Mouse (Mus musculus) adrenal gland, adult 18-20 months (tissue): Measurements from ENCODE around the gene Samd4. TPM values are rescaled to one million over a fixed set of nuclear protein-coding genes. Genes with fewer than 3 reads are reported as not detected.

ENCODE experiments used
- DNase-seq, 2 experiments: peaks; one replicate each; pipeline ENCODE4 v3.0.0; 2021 to 2022; ENCODE audit warnings: low spot score in 2 of 2
- total RNA-seq, 2 experiments: library from RNA; stranded (reverse); gene quantifications; 1 replicate in 1 of 2; 2 replicates in 1 of 2; pipeline ENCODE4 v1.2.3; 2021

Gene Samd4
- total RNA-seq, 2 experiments from 2014 or later: 18.5 to 22.4 TPM

DNA sequence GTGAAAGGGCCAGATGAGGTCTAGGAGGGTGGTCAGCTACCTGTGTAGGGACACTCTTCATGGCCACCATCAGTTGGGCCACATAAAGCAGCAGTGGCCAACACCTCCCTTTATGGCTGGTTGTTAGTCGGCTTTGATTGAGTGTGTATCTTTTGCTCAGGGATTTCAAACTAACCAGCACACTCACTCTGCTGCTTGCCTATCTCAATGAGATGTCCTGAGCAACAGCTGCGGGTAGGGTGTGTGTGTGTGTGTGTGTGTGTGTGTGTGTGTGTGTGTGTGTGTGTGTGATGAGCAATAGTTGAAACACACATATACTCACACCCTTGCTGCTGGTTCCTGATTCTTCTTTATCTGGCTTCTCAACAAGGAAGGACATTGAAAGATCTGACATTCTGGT, 69.6 kb downstream of the Samd4 start:
- DNase-seq: no peak

DNA sequence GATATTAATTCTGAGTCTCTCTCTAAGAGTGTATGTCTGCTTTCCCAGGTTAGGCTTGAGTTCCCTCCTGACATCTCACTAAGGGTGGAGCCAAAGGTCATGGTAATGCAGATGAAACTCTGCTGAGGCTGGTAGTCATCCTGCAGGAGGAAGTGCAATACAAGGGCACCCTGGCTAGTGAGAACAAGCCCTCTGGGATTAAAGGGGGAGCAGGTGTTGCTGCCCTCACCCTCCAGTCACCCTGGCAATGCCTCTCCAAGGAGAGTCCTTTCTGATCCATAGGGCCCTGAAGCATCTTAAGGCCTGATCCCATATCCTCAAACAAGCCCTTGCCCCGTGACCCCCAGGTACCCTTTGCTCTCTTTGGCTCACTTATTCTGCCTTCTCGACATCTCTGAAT, 72.5 kb downstream of the Samd4 start:
- DNase-seq: no peak

DNA sequence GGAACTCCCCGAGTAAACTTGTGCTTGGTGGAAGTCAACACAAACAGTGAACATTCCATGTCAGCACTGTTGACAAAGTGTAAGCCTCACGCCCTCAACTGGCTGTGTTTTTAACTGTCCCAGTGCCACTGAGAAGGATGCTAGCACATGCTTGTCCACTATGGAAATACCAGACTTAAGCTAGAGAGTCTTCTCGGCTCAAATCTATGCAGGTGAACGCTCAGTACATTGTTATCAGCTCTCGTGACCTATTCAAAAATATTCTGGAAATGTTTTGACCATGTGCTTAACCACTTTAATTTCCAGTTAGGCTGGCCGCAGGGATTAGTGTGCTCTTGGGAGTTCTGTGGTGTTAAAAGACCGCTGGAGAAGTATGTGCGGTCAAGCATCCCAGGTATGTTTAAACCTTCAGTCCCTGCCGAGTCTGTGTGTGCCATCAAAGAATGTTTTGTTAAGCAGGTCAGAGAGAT, 73.0 kb downstream of the Samd4 start:
- no peak for DNase-seq

DNA sequence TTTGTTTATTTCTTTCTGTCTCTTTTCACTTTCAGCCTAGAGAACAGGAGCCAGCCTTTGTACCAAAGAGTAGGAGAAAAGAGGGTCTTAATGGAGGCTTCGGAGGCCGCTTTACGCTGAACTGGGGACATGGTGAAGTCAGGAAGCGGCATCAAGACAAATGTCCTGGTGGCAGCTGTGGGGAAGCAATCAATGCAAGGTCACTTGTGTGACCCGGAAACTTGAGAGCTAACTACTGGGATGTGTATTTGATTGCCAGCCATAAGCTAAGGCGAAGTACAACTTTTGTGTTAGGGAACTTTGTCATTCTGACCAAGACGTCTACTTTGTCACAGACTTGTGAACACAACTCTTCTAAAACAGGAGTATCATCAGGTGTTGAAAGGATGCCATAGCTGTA, 73.5 kb downstream of the Samd4 start:
- no peak for DNase-seq

DNA sequence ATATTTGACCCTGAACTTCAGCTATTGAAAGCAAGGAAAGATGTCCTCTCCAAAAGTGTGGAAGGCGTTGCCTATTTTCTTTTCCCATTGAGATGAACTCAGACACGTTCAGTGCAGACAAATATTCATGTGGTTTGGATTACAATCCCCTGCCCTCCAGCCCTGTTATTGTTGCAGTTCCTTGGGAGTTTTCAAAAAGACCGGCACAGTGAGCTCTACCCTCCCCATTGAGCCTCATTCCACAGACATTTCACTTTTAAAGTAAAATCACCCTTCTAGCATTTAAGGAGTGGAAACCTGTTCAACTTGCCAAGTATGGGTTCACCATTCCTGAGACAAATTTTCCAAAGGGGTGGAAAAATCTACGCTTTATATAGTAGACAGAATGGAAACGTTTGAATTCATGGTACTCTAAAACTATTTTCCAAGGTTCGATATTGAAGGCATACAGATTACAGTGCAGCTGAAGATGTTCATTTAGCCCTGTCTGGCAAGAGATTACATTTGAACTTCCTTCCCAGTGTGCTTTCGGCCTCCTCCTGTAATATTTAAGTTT, 76.6 kb downstream of the Samd4 start:
- DNase-seq: no peak

DNA sequence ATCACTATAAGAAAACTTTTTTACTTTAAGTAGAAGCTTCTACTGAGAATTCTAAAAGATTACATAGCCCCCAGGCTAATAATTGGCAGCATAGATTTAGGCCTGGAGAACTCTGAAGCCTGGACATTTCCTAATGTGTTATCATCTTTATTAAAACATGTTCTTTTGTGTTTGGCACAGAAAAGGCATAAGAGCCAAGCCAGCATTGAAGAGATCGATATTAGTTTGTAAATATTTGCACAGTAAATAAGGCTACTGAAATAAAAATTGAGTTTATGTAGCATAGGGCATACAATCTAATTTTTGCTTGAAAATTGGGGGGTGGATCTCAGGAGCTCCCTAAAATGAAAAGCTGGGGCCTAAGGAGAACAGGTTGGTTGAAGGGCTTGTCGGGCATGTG, 77.2 kb downstream of the Samd4 start:
- no peak for DNase-seq

DNA sequence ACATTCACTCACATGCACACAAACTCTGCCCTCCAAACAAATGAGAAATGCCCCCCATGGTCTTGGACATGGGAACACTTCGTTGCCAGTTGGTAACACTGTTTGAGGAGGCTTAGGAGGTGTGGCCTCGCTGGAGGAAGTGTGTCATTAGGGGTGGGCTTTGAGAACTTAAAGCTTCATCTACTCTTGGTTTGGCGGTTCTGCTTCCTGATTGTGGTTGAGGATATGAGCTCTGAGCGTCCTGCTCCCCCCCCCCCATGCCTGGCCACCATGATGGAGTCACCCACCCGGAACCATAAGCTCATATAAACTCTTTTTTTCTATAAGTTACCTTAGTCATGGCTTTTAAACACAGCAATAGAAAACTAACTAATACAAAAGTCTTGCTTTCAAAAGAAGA, 80.2 kb downstream of the Samd4 start:
- no peak for DNase-seq

DNA sequence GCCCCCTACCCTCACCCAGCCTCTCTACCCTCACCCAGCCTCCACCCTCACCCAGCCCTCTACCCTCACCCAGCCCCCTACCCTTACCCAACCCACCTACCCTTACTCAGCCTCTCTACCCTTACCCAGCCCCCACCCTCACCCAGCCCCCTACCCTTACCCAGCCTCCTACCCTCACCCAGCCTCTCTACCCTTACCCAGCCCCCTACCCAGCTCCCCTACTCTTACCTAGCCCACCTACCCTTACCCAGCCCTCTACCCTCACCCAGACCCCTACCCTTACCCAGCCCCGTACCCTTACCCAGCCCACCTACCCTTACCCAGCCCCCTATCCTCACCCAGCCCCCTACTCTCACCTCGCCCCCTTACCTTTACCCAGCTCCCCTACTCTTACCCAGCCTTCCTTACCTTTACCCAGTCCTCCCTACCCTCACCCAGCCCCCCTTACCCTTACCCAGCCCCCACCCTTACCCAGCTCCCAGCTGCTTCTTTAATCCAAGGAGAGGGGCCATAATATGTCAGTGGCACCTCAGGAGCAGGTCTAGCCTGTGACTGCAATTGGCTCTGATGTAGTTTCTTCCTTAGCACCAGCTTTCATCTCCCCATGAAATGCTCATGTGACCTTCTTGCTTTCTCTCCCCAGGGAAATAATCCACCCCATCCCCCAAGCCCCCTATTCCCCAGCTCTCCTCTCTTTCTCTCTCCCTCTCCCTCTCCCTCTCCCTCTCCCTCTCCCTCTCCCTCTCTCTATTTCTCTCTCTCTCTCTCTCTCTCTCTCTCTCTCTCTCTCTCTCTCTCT, 81.6 kb downstream of the Samd4 start:
- no peak for DNase-seq

DNA sequence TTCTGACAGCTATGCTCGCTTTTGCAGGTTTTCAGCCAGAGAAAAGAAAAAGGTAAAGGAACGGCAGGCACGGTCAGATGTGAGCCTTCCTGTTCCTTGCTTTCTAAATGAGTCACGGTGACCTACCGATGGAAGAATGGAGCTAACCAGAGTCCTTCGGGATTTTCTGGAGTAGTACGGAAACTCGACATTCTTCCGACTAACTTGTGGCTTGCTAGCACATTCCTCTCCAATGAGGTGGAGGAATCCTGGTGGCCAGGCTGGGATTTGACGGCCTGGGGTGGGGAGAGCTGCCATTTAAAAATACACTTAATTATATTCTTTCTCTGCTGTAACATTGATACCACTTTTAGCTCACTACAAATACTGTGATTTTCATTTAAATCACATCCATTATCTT, 83.6 kb downstream of the Samd4 start:
- no peak for DNase-seq

DNA sequence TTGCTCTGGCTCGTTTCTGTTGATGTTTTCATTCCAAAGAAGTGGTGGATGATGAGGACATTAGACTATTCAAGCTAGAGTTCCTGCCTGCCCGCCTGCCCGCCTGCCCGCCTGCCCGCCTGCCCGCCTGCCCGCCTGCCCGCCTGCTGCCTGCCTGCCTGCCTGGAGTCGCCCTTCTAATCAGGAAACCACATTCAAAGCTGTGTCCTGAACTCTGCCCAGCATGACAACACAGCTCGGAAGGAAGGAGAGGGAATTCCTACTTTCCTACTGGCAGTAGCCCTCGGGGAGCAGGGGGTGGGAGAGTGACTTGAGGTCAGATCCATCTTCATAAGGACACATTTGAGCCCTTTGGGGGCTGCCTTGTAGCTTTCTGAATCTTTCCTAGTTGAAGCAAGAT, 85.4 kb downstream of the Samd4 start:
- no peak for DNase-seq

DNA sequence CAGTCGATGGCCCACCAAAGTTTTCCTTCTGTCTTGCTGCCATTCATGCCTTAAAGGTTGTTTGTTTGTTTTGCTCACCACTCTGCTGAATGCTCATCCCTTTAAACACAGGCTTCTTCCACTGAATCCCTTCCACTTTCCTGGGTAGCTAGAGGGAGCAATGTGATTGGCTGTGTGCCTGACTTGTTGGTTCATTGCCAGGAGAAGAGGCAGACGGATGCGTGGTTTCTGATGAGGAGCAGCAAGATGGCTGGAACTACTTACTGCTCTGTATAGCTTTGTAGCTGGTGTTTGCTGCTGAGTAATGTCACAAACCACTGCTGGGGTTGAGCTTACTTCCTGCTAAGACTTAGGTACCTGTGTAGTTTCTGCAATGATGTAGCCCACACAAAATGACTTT, 88.0 kb downstream of the Samd4 start:
- DNase-seq: peak in 1 of 2 experiments; percentile 35

DNA sequence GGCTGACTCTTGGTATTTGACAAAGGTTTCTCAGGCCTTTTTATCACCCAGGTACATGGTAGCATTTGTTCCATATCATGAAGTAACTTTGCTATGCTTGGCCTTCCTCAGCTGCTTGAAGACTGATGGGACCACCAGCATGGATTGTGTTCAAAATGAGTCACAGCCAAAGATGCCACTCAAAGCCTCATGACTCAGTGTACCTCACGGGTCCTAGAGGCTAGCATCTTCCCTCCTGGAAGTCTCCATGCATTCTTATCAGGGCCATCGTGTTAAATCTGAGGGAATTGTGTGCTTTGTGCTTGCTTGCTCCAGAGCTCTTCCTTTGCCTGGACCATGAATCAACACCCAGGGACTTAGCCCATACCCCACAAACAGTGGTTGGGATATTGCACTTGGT, 89.1 kb downstream of the Samd4 start:
- DNase-seq: no peak

DNA sequence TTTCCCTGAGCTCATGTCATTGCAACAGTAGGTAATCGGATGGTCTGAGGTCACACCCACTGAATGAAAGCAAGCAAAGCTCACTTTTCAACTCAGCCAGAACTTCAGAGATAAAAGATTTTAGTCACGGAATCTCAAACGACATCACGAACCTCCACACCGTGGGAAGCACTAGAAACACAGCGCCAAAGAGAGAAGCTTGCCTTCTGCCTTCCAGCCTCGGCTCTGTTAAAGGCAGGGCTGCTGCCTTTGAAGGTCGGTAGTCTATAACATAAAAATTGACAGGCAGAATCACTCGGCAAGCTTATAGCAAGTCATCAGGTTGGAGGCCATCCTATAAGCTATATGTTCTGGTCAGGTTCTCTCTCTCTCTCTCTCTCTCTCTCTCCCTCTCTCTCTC, 92.2 kb downstream of the Samd4 start:
- no peak for DNase-seq

DNA sequence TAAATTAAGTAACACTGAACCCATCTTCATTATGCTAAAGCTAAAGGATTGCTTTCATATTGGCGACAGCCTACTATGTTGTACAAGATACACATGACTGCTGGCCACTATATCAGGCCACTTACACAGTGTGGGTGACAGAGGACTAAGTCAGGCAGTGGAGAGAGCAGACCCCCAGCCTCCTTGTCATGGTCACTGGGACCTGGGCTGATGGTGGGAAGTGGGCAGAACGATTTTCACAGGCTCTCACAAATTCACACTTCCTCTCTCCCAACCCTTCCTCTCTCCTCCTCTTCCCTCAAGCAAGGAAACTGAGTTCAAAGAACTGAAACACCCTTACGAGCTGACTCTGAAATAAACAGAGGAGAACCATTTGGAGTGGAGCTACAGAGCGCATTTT, 93.3 kb downstream of the Samd4 start:
- no peak for DNase-seq

DNA sequence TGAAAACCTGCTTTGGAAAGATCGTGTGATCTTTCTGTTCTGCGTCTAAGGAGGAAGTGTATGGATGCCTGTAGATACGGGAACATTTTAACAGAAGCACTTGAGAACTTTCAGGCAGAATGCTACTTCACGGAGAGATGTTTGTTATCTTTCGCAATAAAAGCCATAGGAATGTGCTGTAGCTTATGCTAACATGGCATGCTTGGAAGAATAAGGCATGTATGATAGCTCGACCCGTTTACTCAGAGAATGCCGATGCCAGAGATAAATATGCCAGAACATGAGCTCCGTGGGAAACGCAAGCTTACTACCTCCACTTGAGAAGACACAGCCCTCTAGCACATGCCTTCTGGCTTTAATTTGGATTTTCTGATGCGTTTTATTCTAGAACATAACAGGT, 94.1 kb downstream of the Samd4 start:
- DNase-seq: no peak

DNA sequence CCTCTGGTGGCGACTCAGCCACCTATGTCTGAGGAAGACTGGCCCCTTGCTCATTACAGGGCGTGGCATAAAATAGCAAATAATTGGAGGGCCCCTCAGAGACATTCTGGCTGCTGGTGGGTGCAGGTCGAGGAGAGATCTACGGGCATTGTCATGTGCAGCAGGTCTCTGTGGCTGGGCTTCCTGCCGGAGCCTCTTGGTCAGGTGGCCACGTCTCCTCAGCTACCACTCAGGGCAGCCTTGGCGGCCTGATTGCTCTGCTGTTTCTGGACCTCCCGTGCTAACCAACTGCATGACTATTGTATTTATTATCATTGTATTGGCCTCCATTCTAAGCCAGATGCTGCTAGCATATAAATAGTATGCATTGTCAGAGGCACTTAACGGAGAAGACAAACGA, 95.0 kb downstream of the Samd4 start:
- DNase-seq: no peak

DNA sequence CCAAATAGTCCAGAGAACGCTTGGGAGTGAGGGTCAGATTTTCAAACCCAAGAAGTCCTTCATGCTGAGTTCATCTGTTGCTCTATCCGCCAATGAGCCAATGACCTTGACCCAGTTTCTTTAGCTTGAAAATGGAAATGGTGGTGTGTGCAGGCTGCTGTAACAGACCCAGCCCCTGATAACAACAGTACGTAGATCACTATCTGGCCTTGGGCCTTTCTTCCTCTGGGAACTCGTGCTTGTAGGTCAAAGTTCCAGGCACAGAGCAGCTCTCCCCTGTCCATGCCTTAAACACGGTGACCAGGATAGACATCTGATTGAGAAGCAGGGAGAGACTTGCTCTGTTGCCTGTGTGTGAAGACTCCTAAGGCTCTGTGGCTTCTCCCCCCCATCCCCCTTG, 96.5 kb downstream of the Samd4 start:
- DNase-seq: no peak

DNA sequence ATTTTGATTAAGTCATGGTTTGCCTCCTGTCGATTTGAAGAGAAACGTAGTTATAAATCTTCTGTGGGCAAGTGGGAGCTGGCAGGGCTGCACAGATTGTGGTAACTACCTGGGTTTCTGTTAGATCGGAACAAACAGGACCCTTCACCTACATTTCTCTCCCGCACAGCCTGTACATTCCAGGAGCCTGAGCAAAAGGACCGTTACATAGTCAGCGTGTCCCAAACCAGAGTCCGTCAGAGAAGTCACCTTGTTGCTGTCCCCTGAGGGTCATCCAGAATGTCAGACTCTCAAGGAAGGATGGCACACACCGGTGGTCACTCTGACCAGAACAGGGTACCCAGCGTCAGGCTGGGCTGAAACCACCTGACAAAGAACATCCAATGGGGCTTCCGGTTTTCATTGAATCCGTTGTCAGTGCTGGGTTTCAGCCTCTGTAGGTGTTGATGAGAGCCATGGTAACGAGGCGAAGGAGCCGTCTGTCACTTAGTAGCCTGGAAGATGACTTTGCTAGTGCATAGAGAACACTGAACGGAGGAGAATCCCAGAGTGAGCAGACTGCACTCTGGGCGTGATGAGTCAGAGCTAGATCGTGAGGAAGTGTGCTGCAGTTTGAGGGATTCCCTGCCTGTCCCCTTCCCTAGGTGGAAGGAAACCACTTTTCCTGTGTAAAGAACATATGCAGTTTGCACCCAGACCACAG, 98.2 kb downstream of the Samd4 start:
- DNase-seq: no peak

DNA sequence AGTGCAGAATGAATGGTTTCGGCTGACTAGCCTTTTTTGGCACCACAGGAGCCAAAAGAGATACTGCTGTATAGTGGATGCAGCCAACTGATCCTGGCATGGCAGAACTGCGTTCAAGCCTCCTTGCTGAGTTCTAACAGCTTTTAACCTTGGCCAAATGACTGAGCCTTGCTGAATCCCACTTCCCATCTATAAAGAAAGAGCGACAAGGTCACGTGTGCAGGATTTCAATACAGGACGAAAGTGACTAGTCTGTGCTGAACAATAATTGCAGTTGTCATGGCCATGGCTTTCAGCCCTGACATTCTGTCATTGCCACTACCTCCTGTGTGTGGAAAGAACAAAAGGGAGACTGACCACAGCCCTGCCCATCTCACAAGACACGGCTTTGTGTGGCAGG, 99.5 kb downstream of the Samd4 start:
- no peak for DNase-seq

DNA sequence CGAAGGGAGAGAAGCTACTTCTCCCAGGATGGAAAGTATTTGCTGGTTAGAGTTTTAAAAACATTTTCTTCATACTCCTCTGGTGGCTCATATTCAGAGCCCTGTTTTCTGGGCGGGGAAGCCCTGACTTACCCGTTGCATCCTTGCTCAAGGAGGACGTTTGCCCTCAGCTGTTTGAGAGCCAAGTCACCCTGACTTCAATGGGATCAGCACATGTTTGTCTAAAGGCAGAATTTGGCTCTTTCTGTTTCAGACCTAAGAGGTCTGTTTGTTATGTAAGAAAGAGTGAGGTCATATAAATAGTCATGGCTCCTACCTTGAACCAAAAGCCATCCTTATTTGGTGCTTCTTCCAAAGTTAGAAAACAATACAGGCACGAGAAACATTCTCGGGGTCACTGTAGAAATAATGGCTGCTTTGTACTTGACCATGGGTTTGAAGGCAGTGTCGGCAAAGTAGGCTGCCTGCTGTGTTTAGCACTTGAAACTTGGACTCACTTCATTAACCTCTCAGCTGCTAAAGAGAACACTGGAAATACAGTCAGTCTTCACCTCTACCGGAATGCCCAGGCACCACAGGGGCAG, 102.0 kb downstream of the Samd4 start:
- DNase-seq: no peak

DNA sequence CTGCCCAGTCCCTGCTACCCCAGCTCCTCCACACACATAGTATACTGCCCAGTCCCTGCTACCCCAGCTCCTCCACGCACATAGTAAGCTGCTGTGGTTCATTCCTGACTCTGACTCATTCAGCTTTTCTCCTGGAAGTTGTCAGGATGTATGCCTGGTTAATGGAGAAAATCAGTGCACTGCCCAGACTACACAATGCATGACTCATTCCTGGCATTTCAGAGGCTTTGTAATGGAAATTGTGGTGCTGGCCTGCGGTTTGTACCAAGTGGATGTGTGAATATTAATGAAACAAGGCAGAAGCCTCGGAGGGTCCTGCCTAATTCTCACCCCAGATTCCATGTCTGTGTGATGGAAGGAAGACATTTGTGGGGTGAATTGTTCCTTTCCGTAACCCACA, 107.0 kb downstream of the Samd4 start:
- peak in 1 of 2 experiments; percentile 37 for DNase-seq

DNA sequence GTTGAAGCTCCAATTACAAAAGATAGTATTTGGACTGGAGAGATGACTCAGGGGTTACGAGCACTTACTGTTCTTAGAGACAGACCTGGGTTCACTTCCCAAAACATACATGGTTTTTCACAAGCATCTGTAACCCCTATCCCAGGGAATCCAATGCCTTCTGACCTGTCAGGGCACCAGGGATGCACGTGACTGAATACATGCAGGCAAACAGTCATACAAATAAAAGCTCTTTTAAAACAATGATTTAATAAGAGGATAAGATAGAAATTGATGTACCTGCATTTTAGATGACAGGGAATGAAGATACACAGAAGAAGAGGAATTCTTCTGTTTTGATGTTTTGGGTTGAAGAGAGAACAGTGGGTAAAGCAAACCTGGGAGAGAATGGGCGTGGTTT, 107.8 kb downstream of the Samd4 start:
- DNase-seq: no peak
